Mouse (Mus musculus) spleen, adult 2 months (tissue): ENCODE measurements around the gene Cyct. TPM values are rescaled to one million over a fixed set of nuclear protein-coding genes. Genes with fewer than 3 reads are reported as not detected.

Experiments used
- DNase-seq, 2 experiments: peaks; one replicate each; pipeline versions ENCODE4 v3.0.0 to v3.0.0-alpha.2; 2012 to 2021; ENCODE audit warnings: low spot score in 2 of 2, low read depth in 1 of 2
- H3K27ac ChIP-seq: fragments of 200-500 bp; 2 replicates; pipeline ENCODE4 v1.5.1; 2012; ENCODE audit warnings: low read length, inconsistent platforms; ENCODE audit not compliant: insufficient read depth
- H3K27me3 ChIP-seq: fragments of 200-500 bp; 2 replicates; pipeline ENCODE4 v1.6.1; 2012; ENCODE audit warnings: mild to moderate bottlenecking, moderate library complexity, low read length, inconsistent platforms; ENCODE audit not compliant: control insufficient read depth, insufficient read depth
- H3K36me3 ChIP-seq: fragments of 200-500 bp; 2 replicates; pipeline ENCODE4 v1.6.1; 2012; ENCODE audit warnings: mild to moderate bottlenecking, low read length, inconsistent platforms; ENCODE audit not compliant: control insufficient read depth, insufficient read depth
- H3K4me1 ChIP-seq: fragments of 200-500 bp; 2 replicates; pipeline ENCODE4 v1.6.1; 2011; ENCODE audit warnings: inconsistent platforms; ENCODE audit not compliant: control insufficient read depth, insufficient read depth, insufficient read length
- H3K4me3 ChIP-seq: fragments of 200-500 bp; 2 replicates; pipeline ENCODE4 v1.5.1; 2011; ENCODE audit warnings: mild to moderate bottlenecking, inconsistent platforms; ENCODE audit not compliant: insufficient read depth, insufficient read length; ENCODE audit errors: extremely low read depth
- CTCF ChIP-seq: fragments of 200-500 bp; IDR thresholded peaks from 2 replicates; pipeline ENCODE4 v1.5.1; 2011; ENCODE audit warnings: mild to moderate bottlenecking, inconsistent platforms; ENCODE audit not compliant: insufficient read depth, insufficient read length, insufficient replicate concordance; ENCODE audit errors: extremely low read depth
- POLR2A ChIP-seq: fragments of 200-500 bp; IDR thresholded peaks from 2 replicates; pipeline ENCODE4 v1.6.1; 2011; ENCODE audit warnings: low read depth, low read length, inconsistent platforms
- WGBS: fragments of 180-500 bp; shearing (Covaris S2); methylation state at CpG from one replicate; pipeline ENCODE4 v1.1.7; 2018; 5-methylcytosine and 5-hydroxymethylcytosine counted together
- polyA plus RNA-seq: library from polyadenylated mRNA; depleted of rRNA; stranded (reverse); fragments of >200 nt; gene quantifications from 2 replicates; pipeline ENCODE4 v1.2.3, GENCODE M21; 2012

The Cyct gene
- polyA plus RNA-seq, 1 experiment = not detected

- no peak for DNase-seq
- H3K27ac ChIP-seq = no peak overlapping the region
- H3K27me3 ChIP-seq = no peaks in the 10 kb centered on the region
- no peak overlapping the region for H3K4me3 ChIP-seq
- no peaks in the 10 kb centered on the region for H3K36me3 ChIP-seq
- TF ChIP-seq CTCF (no peak), POLR2A (no peak)
- H3K4me1 ChIP-seq = no peaks in the 10 kb centered on the region
Observed at GRCm38 (mm10) chr2:76400178-76400577, 39.9 kb upstream of the Cyct start.

GRCm38 (mm10) chr2:76386531-76386930 lies 26.3 kb upstream of the Cyct start:
- H3K36me3 ChIP-seq = peaks cover 11% of the 10 kb centered on the region
- H3K27ac ChIP-seq = no peak overlapping the region
- no peaks in the 10 kb centered on the region for H3K4me1 ChIP-seq
- H3K4me3 ChIP-seq = no peak overlapping the region
- TF ChIP-seq CTCF (no peak), POLR2A (no peak)
- H3K27me3 ChIP-seq = no peaks in the 10 kb centered on the region
- no peak for DNase-seq

- Histone ChIP-seq H3K27ac (no peak overlapping the region), H3K4me3 (no peak overlapping the region), H3K36me3 (peaks cover 51% of the 10 kb centered on the region), H3K27me3 (no peaks in the 10 kb centered on the region), H3K4me1 (no peaks in the 10 kb centered on the region)
- WGBS = 96% methylated on average over 19 of the region's 19 CpGs
- no peak for DNase-seq
- TF ChIP-seq CTCF (no peak), POLR2A (no peak)
Observed at GRCm38 (mm10) chr2:76378646-76379045, 18.4 kb upstream of the Cyct start.

DNA sequence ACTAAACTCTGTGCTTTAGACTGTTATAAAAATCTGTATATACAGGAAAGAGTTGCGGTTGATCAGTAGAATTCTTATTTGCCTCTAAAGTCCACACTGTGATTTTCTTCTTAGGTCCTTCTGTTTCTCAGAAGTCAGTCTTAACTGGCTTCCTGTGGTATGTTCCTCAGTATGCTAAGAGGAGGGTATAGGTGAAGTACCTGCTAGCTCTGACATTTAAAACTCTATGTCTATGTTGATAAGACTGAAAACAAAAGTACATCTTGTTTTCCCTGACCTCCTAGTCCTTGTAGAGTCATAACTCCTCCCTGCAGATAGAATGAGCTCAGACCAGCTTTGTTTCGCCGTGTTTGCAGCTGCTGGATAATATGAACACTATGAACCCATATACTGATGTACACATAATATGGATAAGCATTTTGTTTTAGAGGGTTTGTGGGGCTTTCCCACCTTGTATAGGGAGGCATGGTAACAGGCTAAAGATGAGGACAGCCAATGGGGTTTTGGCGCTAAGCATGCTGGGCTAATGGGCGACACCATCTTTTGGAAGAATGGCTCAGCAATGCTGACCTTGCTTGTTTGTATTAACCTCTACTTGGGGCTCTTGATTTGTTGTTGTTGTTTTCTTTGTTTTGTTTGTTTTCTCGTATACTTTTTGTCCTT lies 14.4 kb upstream of the Cyct start:
- H3K27me3 ChIP-seq = no peaks in the 10 kb centered on the region
- no peak overlapping the region for H3K27ac ChIP-seq
- peaks cover 5% of the 10 kb centered on the region; the same call in 1 of the 2 replicates for H3K4me1 ChIP-seq
- H3K36me3 ChIP-seq = peaks cover 42% of the 10 kb centered on the region
- no peak for DNase-seq
- H3K4me3 ChIP-seq = no peak overlapping the region
- WGBS = 94% methylated on average over 6 of the region's 6 CpGs
- no peak for TF ChIP-seq CTCF

DNA sequence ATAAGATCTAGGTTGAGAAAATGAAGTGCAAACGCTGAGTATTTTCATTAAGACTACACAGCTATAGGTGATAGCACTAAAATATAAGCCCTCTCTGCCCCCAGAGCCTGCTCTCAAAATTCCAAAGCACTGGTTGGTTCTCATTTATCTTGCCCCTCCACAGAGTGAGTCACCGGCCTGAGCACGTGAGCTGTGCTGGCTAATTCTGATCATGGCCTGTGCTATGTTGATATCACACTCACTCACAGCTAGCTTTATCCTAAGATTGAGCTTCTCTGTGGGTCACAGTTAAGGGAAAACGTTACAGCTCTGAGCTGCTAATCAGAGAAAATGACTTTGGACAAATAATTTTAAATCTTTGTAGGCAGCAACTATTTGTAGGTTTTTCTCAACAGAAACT lies 12.0 kb upstream of the Cyct start:
- no peak overlapping the region for H3K27ac ChIP-seq
- TF ChIP-seq CTCF = no peak
- no peak for TF ChIP-seq POLR2A
- DNase-seq = no peak

GRCm38 (mm10) chr2:76370656-76370922 lies 10.3 kb upstream of the Cyct start:
- Histone ChIP-seq H3K27ac (no peak overlapping the region), H3K4me3 (peak overlapping the region; percentile 84), H3K4me1 (peaks cover 5% of the 10 kb centered on the region; the same call in 1 of the 2 replicates), H3K27me3 (no peaks in the 10 kb centered on the region), H3K36me3 (peaks cover 16% of the 10 kb centered on the region)
- no peak for DNase-seq
- TF ChIP-seq CTCF (no peak), POLR2A (no peak)
- under 1% methylated on average over 7 of the region's 7 CpGs for WGBS

More for the DNA sequence above, 12.0 kb upstream of the Cyct start:
- Histone ChIP-seq H3K36me3 (peaks cover 26% of the 10 kb centered on the region), H3K27me3 (no peaks in the 10 kb centered on the region), H3K4me3 (no peak overlapping the region), H3K4me1 (peaks cover 5% of the 10 kb centered on the region; the same call in 1 of the 2 replicates)
- 86% methylated on average over 4 of the region's 4 CpGs for WGBS

GRCm38 (mm10) chr2:76369821-76370655 lies 9.8 kb upstream of the Cyct start, which contains the start of gene Rbm45:
Gene Rbm45 (plus strand): TSS chr2:76369984.
- no peaks in the 10 kb centered on the region for H3K27me3 ChIP-seq
- H3K4me1 ChIP-seq = peaks cover 5% of the 10 kb centered on the region; the same call in 1 of the 2 replicates
- under 1% methylated on average over 61 of the region's 61 CpGs for WGBS
- peak within 1 kb of the TSS; percentile 53 for H3K27ac ChIP-seq
- H3K4me3 ChIP-seq = peak within 1 kb of the TSS; percentile 84
- H3K36me3 ChIP-seq = peaks cover 14% of the 10 kb centered on the region; the same call in 1 of the 2 replicates
- DNase-seq = peak; percentile 73 to 86
- TF ChIP-seq POLR2A (0 out of 2 replicates have a peak, but pooled peaks have one; percentile 15), CTCF (peak; percentile 89)
